Mouse (Mus musculus) forebrain, embryonic 16.5 days (tissue): ENCODE results near the gene Fam169b. TPM values are rescaled to one million over a fixed set of nuclear protein-coding genes. Genes with fewer than 3 reads are reported as not detected.
"Not testable (repeated sequence)": the region's sequence is repeated elsewhere in the genome, so short reads cannot be mapped to it uniquely, and the experiment has no call there.

Source experiments
- ATAC-seq: fragments of 200-750 bp; cut with Nextera tagmentation; 2 replicates; pipeline ENCODE4 v1.8.0; 2017; ENCODE audit warnings: mild to moderate bottlenecking, moderate library complexity
- H3K27ac ChIP-seq: fragments of 300-500 bp; sonication (generic); 2 replicates; pipeline ENCODE4 v1.5.1; 2014; ENCODE audit warnings: low read length, control low read depth
- H3K27me3 ChIP-seq: fragments of 300-500 bp; sonication (generic); replicated peaks from 2 replicates; pipeline ENCODE4 v1.6.1; 2014; ENCODE audit warnings: low read length; ENCODE audit not compliant: control insufficient read depth, insufficient read depth
- H3K36me3 ChIP-seq: fragments of 300-500 bp; sonication (generic); 2 replicates; pipeline ENCODE4 v1.6.1; 2014; ENCODE audit not compliant: control insufficient read depth, insufficient read depth
- H3K4me1 ChIP-seq: fragments of 300-500 bp; sonication (generic); replicated peaks from 2 replicates; pipeline ENCODE4 v1.6.1; 2014; ENCODE audit warnings: low read length; ENCODE audit not compliant: control insufficient read depth, insufficient read depth
- H3K4me2 ChIP-seq: fragments of 300-500 bp; sonication (generic); 2 replicates; pipeline ENCODE4 v1.6.1; 2014; ENCODE audit warnings: mild to moderate bottlenecking, low read length, control low read depth
- H3K4me3 ChIP-seq: fragments of 300-500 bp; sonication (generic); replicated peaks from 2 replicates; pipeline ENCODE4 v1.5.1; 2014; ENCODE audit warnings: mild to moderate bottlenecking, low read length, control low read depth
- H3K9ac ChIP-seq: fragments of 300-500 bp; sonication (generic); replicated peaks from 2 replicates; pipeline ENCODE4 v1.6.1; 2014; ENCODE audit warnings: low read depth, low read length, control low read depth
- H3K9me3 ChIP-seq: fragments of 300-500 bp; sonication (generic); 2 replicates; pipeline ENCODE4 v1.6.1; 2016; ENCODE audit warnings: low read length; ENCODE audit not compliant: control insufficient read depth
- WGBS: fragments of 180-500 bp; shearing (Covaris S2); extraction: QIAGEN DNeasy Blood & Tissue Kit; methylation state at CpG from one replicate; pipeline ENCODE4 v1.1.7; 2014; 5-methylcytosine and 5-hydroxymethylcytosine counted together
- polyA plus RNA-seq: library from polyadenylated mRNA; unstranded; fragments of >200 nt; fragmentation: Nextera tagmentation; extraction: Ambion mirVana; gene quantifications from 2 replicates; pipeline ENCODE4 v1.2.1, GENCODE M21; 2015

Gene Fam169b
- polyA plus RNA-seq, 1 experiment from 2014 or later: not detected

DNA sequence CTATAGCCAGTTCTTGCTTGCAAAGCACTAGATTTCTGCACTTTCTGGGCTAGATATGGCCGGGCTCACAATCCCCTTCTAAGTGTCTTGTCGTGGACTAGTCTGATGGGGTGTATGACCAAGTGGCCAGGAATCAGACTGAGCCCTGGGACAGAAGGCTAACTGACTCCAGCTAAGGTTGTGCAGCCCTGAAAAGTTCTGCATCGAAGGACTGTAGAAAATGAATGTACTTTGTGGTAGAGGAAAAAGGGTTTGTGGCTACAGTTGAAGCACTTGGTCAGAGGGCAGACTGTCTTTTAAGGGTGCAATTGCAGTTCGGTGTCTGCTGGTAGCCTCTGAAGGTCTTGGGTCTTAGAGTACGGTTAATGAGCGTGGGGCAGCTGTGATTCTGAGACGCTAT is 5.8 kb downstream of the Fam169b start:
- no peak for ATAC-seq
- H3K9ac ChIP-seq: no peak overlapping the region
- H3K27ac ChIP-seq: no peak overlapping the region
- H3K9me3 ChIP-seq: no peaks in the 10 kb centered on the region
- no peak overlapping the region for H3K4me3 ChIP-seq
- no peaks in the 10 kb centered on the region for H3K27me3 ChIP-seq
- H3K4me1 ChIP-seq: peaks cover 17% of the 10 kb centered on the region
- H3K4me2 ChIP-seq: no peak overlapping the region
- WGBS: 88% methylated on average over 7 of the region's 7 CpGs
- no peaks in the 10 kb centered on the region for H3K36me3 ChIP-seq

DNA sequence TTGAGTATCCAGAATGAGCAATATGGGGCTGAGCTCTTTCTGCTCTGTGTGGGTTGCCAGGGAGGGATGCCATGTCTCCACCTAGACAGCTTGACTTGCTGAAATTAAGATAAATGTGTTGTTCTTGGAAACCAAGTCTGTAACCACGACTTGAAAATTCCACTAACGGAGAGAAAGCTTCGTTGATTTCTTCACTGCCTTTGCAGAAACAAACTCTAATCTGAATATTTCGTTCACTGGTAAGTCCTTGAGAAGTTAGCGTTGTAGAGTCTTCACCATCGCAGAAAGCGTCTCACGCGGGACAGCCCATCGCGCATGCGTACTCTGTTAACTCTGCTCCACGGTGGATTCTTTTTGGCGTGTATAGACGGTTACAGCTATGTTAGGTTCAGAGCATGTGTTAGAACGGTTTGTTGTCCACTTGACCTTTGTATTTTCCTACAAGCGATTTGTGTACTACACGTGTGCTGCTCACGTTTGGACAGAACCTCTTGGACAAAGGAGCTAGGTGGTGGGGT is 6.8 kb downstream of the Fam169b start:
- no peaks in the 10 kb centered on the region for H3K36me3 ChIP-seq
- ATAC-seq: no peak
- H3K4me2 ChIP-seq: no peak overlapping the region
- no peaks in the 10 kb centered on the region for H3K9me3 ChIP-seq
- WGBS: 90% methylated on average over 19 of the region's 19 CpGs
- no peak overlapping the region for H3K4me3 ChIP-seq
- no peak overlapping the region for H3K27ac ChIP-seq
- H3K9ac ChIP-seq: no peak overlapping the region
- no peaks in the 10 kb centered on the region for H3K27me3 ChIP-seq
- H3K4me1 ChIP-seq: peaks cover 17% of the 10 kb centered on the region

GRCm38 (mm10) chr7:68281341-68281740 is 7.7 kb downstream of the Fam169b start:
- Histone ChIP-seq H3K9me3 (no peaks in the 10 kb centered on the region), H3K27me3 (no peaks in the 10 kb centered on the region), H3K4me2 (no peak overlapping the region), H3K4me3 (no peak overlapping the region), H3K27ac (no peak overlapping the region), H3K4me1 (peaks cover 9% of the 10 kb centered on the region), H3K9ac (no peak overlapping the region), H3K36me3 (no peaks in the 10 kb centered on the region)
- WGBS: 73% methylated on average over 5 of the region's 5 CpGs
- ATAC-seq: no peak

DNA sequence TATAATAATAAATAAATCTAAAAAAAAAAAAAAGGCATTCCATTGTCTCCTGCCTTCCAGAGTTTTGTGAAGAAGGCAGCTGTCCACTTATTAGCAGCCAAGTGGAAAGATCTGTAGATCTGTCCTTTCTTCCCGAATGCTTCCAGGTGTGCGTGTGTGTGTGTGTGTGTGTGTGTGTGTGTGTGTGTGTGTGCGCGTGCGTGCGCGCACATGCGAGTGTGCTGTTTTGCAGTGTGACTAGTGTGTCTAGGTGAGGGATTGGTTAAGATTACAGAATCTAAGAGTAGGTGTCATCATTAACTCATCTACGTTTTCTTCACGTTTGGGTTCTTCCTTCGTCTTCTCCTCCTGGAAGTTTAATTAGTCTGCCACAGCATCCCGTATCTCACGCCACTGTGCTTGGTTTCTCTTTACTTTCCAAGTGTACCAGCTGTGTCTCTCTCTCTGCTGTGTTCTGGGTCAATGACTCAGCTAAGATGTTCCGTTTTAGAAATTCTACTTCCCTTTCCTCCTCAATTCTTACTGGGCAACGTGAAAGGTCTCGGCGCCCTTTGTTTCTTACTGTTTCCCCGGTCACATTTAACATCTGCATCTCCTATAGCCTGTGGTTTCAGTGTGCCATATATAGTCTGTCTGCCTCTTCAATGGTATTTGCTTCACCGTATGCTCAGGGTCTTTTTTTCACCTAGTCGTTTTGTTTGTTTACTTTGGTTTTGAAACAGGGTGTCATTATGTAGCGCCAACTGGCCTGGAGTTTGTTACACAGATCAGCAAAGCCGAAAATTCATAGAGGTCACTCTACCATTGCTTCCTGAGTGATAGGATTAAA is 8.9 kb downstream of the Fam169b start:
- H3K27me3 ChIP-seq: no peaks in the 10 kb centered on the region
- H3K27ac ChIP-seq: no peak overlapping the region
- no peaks in the 10 kb centered on the region for H3K9me3 ChIP-seq
- peaks cover 4% of the 10 kb centered on the region for H3K4me1 ChIP-seq
- no peaks in the 10 kb centered on the region for H3K36me3 ChIP-seq
- no peak for ATAC-seq
- H3K4me3 ChIP-seq: no peak overlapping the region
- H3K9ac ChIP-seq: no peak overlapping the region
- no peak overlapping the region for H3K4me2 ChIP-seq
- 90% methylated on average over 22 of the region's 22 CpGs for WGBS

DNA sequence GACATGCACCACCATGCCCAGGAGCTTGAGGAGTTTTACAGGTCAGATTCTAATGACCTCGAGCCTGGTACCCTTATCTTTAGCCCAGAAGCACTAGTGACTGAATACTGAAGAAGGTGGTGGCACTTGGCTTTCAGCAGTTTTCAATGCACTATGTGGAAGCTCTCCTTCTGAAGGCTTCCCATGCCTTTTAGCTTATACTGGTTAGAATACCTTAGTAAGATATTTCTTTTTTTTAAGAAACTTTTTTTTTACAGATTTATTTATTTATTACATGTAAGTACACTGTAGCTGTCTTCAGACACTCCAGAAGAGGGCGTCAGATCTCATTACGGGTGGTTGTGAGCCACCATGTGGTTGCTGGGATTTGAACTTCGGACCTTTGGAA is 9.5 kb downstream of the Fam169b start:
- ATAC-seq, H3K4me2 ChIP-seq, H3K4me1 ChIP-seq, H3K4me3 ChIP-seq, H3K9me3 ChIP-seq, H3K36me3 ChIP-seq, H3K9ac ChIP-seq, H3K27me3 ChIP-seq, H3K27ac ChIP-seq: not testable (repeated sequence)
- 88% methylated on average over 4 of the region's 4 CpGs for WGBS

DNA sequence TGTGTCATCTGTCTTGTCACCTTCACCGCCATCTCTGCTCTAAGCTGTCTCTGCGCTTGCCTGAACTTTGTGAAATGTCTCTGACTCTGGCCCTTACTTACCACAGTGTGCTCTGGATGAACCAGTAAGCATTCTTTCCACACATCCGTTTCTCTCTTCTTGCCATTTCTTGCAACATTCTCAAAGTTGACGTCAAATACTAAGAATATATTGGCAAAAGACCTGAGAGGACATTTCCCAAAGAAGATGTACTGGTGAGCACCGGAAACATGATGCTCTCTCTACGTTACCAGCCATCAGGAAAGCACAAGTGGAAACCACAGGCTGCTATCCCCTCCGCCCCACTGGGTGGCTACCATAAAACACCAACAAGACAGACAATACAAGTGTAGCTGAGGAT is 10.1 kb downstream of the Fam169b start:
- H3K36me3 ChIP-seq: no peaks in the 10 kb centered on the region
- no peak for ATAC-seq
- H3K9me3 ChIP-seq: no peaks in the 10 kb centered on the region
- H3K4me2 ChIP-seq: no peak overlapping the region
- no peaks in the 10 kb centered on the region for H3K27me3 ChIP-seq
- no peak overlapping the region for H3K4me3 ChIP-seq
- WGBS: 92% methylated on average over 7 of the region's 7 CpGs
- H3K4me1 ChIP-seq: no peaks in the 10 kb centered on the region
- H3K9ac ChIP-seq: no peak overlapping the region
- no peak overlapping the region for H3K27ac ChIP-seq

DNA sequence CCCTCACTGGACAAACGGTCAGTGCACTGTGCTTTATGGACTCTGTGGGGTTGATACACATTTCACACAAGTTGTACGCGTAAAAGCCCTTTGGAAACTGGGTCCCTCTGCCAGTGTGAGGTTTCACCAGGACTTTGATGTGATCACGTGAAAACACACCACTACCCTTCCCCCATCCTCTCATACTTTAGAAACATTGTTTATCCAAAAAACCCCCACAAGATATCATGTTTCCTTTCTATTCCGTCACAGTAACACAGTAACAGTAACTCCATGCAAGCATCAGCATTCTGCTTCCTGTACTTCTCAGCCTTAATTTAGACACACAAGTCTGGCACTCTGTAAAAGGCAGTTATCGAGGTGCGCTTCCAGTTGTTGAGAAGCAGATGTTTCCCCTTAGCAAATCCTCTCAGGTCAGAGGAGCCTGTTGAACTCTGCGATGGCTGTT is 12.2 kb downstream of the Fam169b start:
- no peaks in the 10 kb centered on the region for H3K27me3 ChIP-seq
- no peak for ATAC-seq
- 88% methylated on average over 8 of the region's 8 CpGs for WGBS
- no peaks in the 10 kb centered on the region for H3K36me3 ChIP-seq
- H3K4me3 ChIP-seq: no peak overlapping the region
- no peaks in the 10 kb centered on the region for H3K4me1 ChIP-seq
- H3K9ac ChIP-seq: no peak overlapping the region
- H3K4me2 ChIP-seq: no peak overlapping the region
- no peaks in the 10 kb centered on the region for H3K9me3 ChIP-seq
- no peak overlapping the region for H3K27ac ChIP-seq

DNA sequence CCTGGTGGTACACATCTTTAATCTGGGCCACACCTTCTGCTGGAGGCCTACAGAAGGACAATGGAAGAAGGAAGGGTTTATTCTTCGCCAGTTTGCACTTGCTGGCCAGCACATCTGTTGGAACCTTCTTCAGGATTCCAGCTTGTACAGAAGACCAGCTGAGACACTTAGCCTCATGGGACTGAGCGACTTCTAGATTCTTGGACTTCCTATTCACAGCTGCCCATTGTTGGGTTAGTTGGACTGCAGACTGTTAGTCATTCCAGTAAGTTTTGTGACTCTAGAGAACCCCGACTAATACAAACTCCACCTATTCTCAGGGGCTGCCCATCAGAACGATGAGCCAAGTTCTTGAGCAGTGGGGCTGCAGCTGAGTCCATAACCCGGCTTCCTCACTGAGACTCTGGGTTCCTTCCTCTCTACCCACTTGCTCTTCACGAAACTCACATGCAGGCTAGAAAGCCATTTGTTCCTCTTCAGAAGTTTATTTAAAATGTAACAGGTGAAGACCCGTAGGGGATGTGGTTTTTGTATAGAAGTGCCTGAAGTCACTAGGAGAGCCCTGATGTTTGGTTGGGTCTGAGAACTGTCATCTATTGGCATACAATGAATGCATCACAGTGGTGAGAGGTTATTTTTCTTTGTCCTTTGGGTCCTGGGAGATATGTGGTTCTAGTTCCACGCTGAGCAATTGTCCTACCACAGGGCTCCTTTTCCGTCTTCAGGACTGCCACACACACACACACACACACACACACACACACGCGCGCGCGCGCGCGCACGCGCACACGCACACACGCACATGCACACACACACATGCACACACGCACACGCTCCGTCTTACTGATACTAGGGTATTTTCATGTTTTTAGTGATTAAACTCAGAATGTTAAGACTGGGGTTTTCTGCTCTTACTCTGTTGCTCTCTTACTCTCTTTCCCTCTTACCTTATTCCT is 13.2 kb downstream of the Fam169b start:
- Histone ChIP-seq H3K9ac (no peak overlapping the region), H3K27ac (no peak overlapping the region), H3K27me3 (no peaks in the 10 kb centered on the region), H3K4me3 (no peak overlapping the region), H3K9me3 (no peaks in the 10 kb centered on the region), H3K4me2 (no peak overlapping the region), H3K36me3 (no peaks in the 10 kb centered on the region), H3K4me1 (no peaks in the 10 kb centered on the region)
- ATAC-seq: no peak
- 94% methylated on average over 24 of the region's 24 CpGs for WGBS

- H3K4me2 ChIP-seq: no peak overlapping the region
- H3K27ac ChIP-seq: no peak overlapping the region
- H3K27me3 ChIP-seq: no peaks in the 10 kb centered on the region
- H3K9ac ChIP-seq: no peak overlapping the region
- WGBS: 95% methylated on average over 2 of the region's 2 CpGs
- no peaks in the 10 kb centered on the region for H3K36me3 ChIP-seq
- H3K9me3 ChIP-seq: no peaks in the 10 kb centered on the region
- no peak for ATAC-seq
- H3K4me1 ChIP-seq: no peaks in the 10 kb centered on the region
- no peak overlapping the region for H3K4me3 ChIP-seq
These were observed 13.9 kb downstream of the Fam169b start for GRCm38 (mm10) chr7:68287582-68287981.
